Mouse (Mus musculus): ENCODE measurements around the gene Tha1. TPM values are rescaled to one million over a fixed set of nuclear protein-coding genes. Genes with fewer than 3 reads are reported as not detected.

Tha1 gene
- polyA plus RNA-seq, 1 experiment from 2014 or later, result 1.7 TPM

DNA sequence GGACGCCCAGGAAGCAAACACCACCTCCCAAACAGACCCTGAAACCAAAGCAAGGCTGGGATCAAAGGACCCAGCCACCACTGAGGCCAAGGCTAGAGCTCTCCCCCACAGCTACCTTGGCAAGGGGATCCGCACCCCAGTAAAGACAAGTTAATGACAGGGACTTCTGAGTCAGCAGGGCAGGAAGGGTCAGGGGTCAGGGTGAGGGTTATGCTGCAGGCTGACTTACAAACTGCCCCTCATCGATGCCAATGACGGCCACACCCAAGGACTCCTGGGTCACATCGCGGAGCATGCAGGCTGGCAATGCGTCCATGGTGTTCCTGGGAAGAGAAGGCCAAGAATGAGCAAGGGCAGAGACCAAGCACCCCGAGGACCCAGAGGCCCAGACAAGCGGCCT, 51.4 kb downstream of the Tha1 start:
- H3K4me3 ChIP-seq, result no peak overlapping the region
- H3K36me3 ChIP-seq, result peaks cover 75% of the 10 kb centered on the region
- H3K9me3 ChIP-seq (replicated peaks), result no peaks in the 10 kb centered on the region
- H3K27ac ChIP-seq, result peak overlapping the region; percentile 54
- no peak overlapping the region for H3K4me2 ChIP-seq
- 85% methylated on average over 9 of the region's 9 CpGs for WGBS (ENCODE audit: insufficient replicate concordance)
- peaks cover 75% of the 10 kb centered on the region for H3K4me1 ChIP-seq
- no peak for ATAC-seq
- H3K27me3 ChIP-seq (replicated peaks), result no peaks in the 10 kb centered on the region
- H3K9ac ChIP-seq, result no peak overlapping the region

- 86% methylated on average over 7 of the region's 7 CpGs for WGBS (ENCODE audit: insufficient replicate concordance)
- no peaks in the 10 kb centered on the region for H3K9me3 ChIP-seq (replicated peaks)
- H3K4me1 ChIP-seq, result peaks cover 73% of the 10 kb centered on the region
- no peak overlapping the region for H3K27ac ChIP-seq
- peaks cover 92% of the 10 kb centered on the region for H3K36me3 ChIP-seq
- no peak overlapping the region for H3K4me2 ChIP-seq
- no peak overlapping the region for H3K4me3 ChIP-seq
- H3K27me3 ChIP-seq (replicated peaks), result no peaks in the 10 kb centered on the region
- no peak for ATAC-seq
- H3K9ac ChIP-seq, result no peak overlapping the region
Observed at GRCm38 (mm10) chr11:117820173-117820572, 53.1 kb downstream of the Tha1 start.

GRCm38 (mm10) chr11:117819095-117819494, 54.2 kb downstream of the Tha1 start:
- ATAC-seq, result no peak

More at GRCm38 (mm10) chr11:117819095-117819494, 54.2 kb downstream of the Tha1 start:
- peaks cover 76% of the 10 kb centered on the region for H3K4me1 ChIP-seq
- H3K4me2 ChIP-seq, result no peak overlapping the region
- no peak overlapping the region for H3K9ac ChIP-seq
- peak overlapping the region; percentile 15; the same call in 1 of the 2 replicates for H3K27ac ChIP-seq
- 82% methylated on average over 8 of the region's 8 CpGs for WGBS (ENCODE audit: insufficient replicate concordance)
- H3K36me3 ChIP-seq, result peaks cover 100% of the 10 kb centered on the region
- H3K4me3 ChIP-seq, result no peak overlapping the region
- no peaks in the 10 kb centered on the region for H3K9me3 ChIP-seq (replicated peaks)
- no peaks in the 10 kb centered on the region for H3K27me3 ChIP-seq (replicated peaks)

Other genes starting within 250 kb of the Tha1 start
- gene Tnrc6c, start 219.2 kb downstream of the Tha1 start, polyA plus RNA-seq (2016; fragmentation: Nextera tagmentation; extraction: Ambion mirVana), result 4.7 and 4.8 TPM in 2 replicates
- 19.8 and 21.6 TPM in 2 replicates for gene Tmc8, start 91.4 kb downstream of the Tha1 start, polyA plus RNA-seq (2016; fragmentation: Nextera tagmentation; extraction: Ambion mirVana)
- gene Tmc6, start 91.3 kb downstream of the Tha1 start, polyA plus RNA-seq (2016; fragmentation: Nextera tagmentation; extraction: Ambion mirVana), result 55.5 and 58.2 TPM in 2 replicates
- 97.6 and 97.7 TPM in 2 replicates for gene 6030468B19Rik, start 75.8 kb downstream of the Tha1 start, polyA plus RNA-seq (2016; fragmentation: Nextera tagmentation; extraction: Ambion mirVana)
- gene Gm20708, start 63.8 kb downstream of the Tha1 start, polyA plus RNA-seq (2016; fragmentation: Nextera tagmentation; extraction: Ambion mirVana), result 0.23 and 0.27 TPM in 2 replicates
- gene Syngr2, start 63.8 kb downstream of the Tha1 start, polyA plus RNA-seq (2016; fragmentation: Nextera tagmentation; extraction: Ambion mirVana), result 61.5 and 66.4 TPM in 2 replicates
- gene Afmid, start 47.6 kb downstream of the Tha1 start, polyA plus RNA-seq (2016; fragmentation: Nextera tagmentation; extraction: Ambion mirVana), result 6.7 TPM in 2 replicates
- 145 and 152 TPM in 2 replicates for gene Tk1, start 47.4 kb downstream of the Tha1 start, polyA plus RNA-seq (2016; fragmentation: Nextera tagmentation; extraction: Ambion mirVana)
- 370 and 373 TPM in 2 replicates for gene Birc5, start 24.2 kb downstream of the Tha1 start, polyA plus RNA-seq (2016; fragmentation: Nextera tagmentation; extraction: Ambion mirVana)
- gene Tmem235, start 12.7 kb downstream of the Tha1 start, polyA plus RNA-seq (2016; fragmentation: Nextera tagmentation; extraction: Ambion mirVana), result not detected in 2 replicates
- 8.6 and 9.8 TPM in 2 replicates for gene Socs3, start 96.6 kb upstream of the Tha1 start, polyA plus RNA-seq (2016; fragmentation: Nextera tagmentation; extraction: Ambion mirVana)
- 26.4 and 29.6 TPM in 2 replicates for gene Pgs1, start 112.8 kb upstream of the Tha1 start, polyA plus RNA-seq (2016; fragmentation: Nextera tagmentation; extraction: Ambion mirVana)

Data from liver, embryonic 12.5 days (tissue).